Mouse (Mus musculus): Measurements from ENCODE around the gene Ppa2.

DNA sequence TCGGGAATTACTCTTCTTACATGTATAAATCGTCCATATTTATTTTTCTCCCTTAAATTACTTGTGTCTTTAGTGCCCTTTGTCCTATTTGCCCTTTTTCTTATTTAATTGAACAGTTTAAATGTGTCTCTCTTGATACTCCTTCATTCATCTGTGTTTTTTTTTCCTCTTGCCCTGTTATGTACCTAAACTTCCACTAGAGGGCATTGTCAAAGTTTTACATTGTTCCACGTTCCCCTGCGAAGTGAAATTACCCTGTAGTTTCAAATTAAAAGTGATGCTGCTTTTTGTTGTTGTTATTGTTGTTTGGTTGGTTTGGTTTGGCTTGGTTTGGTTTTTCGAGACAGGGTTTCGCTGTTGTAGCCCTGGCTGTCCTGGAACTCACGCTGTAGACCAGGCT is 26.5 kb downstream of the Ppa2 start:
- TF ChIP-seq E2F4 (IDR thresholded peaks at IDR 0.05; ENCODE audit: insufficient read depth) (no peak), POLR2A (IDR thresholded peaks at IDR 0.05; ENCODE audit: insufficient read length, low read depth) (no peak), USF1 (IDR thresholded peaks at IDR 0.05; ENCODE audit: low read depth) (no peak)
